Mouse (Mus musculus): ENCODE data around the gene Pomc. TPM values are rescaled to one million over a fixed set of nuclear protein-coding genes. Genes with fewer than 3 reads are reported as not detected.

Gene Pomc
- total RNA-seq, 1 experiment, result 5.7 TPM

DNA sequence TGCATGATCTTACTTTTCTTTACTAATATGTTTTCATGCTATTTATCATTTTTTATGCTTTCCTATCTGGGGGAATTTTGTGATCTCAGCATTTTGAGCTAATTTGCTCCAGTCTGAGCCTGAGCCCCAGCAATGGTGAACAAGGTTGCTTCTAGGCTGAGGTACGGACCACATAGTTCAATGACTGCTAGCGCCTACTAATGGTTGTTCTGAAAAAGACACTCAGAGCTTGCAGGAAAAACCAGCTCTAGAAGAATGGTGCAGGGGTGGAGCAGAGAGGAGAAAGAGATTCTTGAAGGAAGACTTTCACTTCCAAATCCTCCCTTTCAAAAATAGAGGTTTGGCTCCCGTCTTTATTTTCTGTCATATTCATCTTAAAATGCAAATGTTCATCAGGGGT lies 1.6 kb downstream of the Pomc start:
- Histone ChIP-seq H3K4me3 (ENCODE audit: insufficient read depth in 1 of 2, low read depth in 1 of 2, low read length in 2 of 2, poor library complexity in 1 of 2, severe bottlenecking in 1 of 2) (no peak overlapping the region), H3K9ac (ENCODE audit: insufficient read depth, low read depth, low read length, poor library complexity, severe bottlenecking) (no peak overlapping the region), H3K4me1 (ENCODE audit: control insufficient read depth in 2 of 2, insufficient read depth in 2 of 2, low read length in 2 of 2, poor library complexity in 1 of 2) (peaks cover 2 to 3% of the 10 kb centered on the region in 2 experiments; a peak in 2 of 4 replicates), H3K36me3 (ENCODE audit: control insufficient read depth, insufficient read depth, low read length, poor library complexity, severe bottlenecking) (no peaks in the 10 kb centered on the region), H3K9me3 (ENCODE audit: control insufficient read depth, insufficient read depth, low read depth, low read length) (no peaks in the 10 kb centered on the region), H3K27ac (ENCODE audit: insufficient read depth, low read depth, low read length, poor library complexity, severe bottlenecking) (no peak overlapping the region)
- in situ Hi-C loops (cut with MboI; ENCODE audit: low sequenced_read_pairs in 2 of 2, unreplicated experiment in 2 of 2), result no loop called here
- no peak for TF ChIP-seq MAFK (IDR thresholded peaks at IDR 0.05; ENCODE audit: insufficient read depth, low read depth, low read length)
- TF ChIP-seq CHD2 (IDR thresholded peaks at IDR 0.05; ENCODE audit: low read depth, low read length), result no peak
- TF ChIP-seq ZC3H11A (IDR thresholded peaks at IDR 0.05; ENCODE audit: borderline replicate concordance, low read depth, low read length), result no peak
- no peak for TF ChIP-seq ZNF384 (IDR thresholded peaks at IDR 0.05; ENCODE audit: low read depth, low read length)
- no peak for TF ChIP-seq HCFC1 (IDR thresholded peaks at IDR 0.05; ENCODE audit: borderline replicate concordance, insufficient read depth, low read length)
- DNase-seq (ENCODE audit: low read depth, low spot score), result peak; percentile 56

DNA sequence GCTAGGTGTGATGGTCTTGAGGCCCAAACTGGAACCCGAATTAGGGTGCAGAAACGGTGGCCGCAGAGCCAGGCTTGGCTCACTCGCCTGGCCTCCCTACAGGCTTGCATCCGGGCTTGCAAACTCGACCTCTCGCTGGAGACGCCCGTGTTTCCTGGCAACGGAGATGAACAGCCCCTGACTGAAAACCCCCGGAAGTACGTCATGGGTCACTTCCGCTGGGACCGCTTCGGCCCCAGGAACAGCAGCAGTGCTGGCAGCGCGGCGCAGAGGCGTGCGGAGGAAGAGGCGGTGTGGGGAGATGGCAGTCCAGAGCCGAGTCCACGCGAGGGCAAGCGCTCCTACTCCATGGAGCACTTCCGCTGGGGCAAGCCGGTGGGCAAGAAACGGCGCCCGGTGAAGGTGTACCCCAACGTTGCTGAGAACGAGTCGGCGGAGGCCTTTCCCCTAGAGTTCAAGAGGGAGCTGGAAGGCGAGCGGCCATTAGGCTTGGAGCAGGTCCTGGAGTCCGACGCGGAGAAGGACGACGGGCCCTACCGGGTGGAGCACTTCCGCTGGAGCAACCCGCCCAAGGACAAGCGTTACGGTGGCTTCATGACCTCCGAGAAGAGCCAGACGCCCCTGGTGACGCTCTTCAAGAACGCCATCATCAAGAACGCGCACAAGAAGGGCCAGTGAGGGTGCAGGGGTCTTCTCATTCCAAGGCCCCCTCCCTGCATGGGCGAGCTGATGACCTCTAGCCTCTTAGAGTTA lies 5.2 kb downstream of the Pomc start:
- H3K36me3 ChIP-seq (ENCODE audit: control insufficient read depth, insufficient read depth, low read length, poor library complexity, severe bottlenecking), result no peaks in the 10 kb centered on the region
- peak overlapping the region; percentile 95 for H3K9ac ChIP-seq (ENCODE audit: insufficient read depth, low read depth, low read length, poor library complexity, severe bottlenecking)
- peak; percentile 90 for DNase-seq (ENCODE audit: low read depth, low spot score)
- H3K4me3 ChIP-seq (ENCODE audit: insufficient read depth in 1 of 2, low read depth in 1 of 2, low read length in 2 of 2, poor library complexity in 1 of 2, severe bottlenecking in 1 of 2), result peak overlapping the region; percentile 89 to 92
- H3K9me3 ChIP-seq (ENCODE audit: control insufficient read depth, insufficient read depth, low read depth, low read length), result no peaks in the 10 kb centered on the region
- H3K27ac ChIP-seq (ENCODE audit: insufficient read depth, low read depth, low read length, poor library complexity, severe bottlenecking), result peak overlapping the region; percentile 65
- TF ChIP-seq ZC3H11A (IDR thresholded peaks at IDR 0.05; ENCODE audit: borderline replicate concordance, low read depth, low read length) (no peak), HCFC1 (IDR thresholded peaks at IDR 0.05; ENCODE audit: borderline replicate concordance, insufficient read depth, low read length) (peak; percentile 43; the same call in 1 of the 2 replicates)
- H3K4me1 ChIP-seq (ENCODE audit: control insufficient read depth in 2 of 2, insufficient read depth in 2 of 2, low read length in 2 of 2, poor library complexity in 1 of 2), result peaks cover 0 to 3% of the 10 kb centered on the region in 2 experiments; a peak in 1 of 4 replicates
- in situ Hi-C loops (cut with MboI; ENCODE audit: low sequenced_read_pairs in 2 of 2, unreplicated experiment in 2 of 2), result no loop called here

DNA sequence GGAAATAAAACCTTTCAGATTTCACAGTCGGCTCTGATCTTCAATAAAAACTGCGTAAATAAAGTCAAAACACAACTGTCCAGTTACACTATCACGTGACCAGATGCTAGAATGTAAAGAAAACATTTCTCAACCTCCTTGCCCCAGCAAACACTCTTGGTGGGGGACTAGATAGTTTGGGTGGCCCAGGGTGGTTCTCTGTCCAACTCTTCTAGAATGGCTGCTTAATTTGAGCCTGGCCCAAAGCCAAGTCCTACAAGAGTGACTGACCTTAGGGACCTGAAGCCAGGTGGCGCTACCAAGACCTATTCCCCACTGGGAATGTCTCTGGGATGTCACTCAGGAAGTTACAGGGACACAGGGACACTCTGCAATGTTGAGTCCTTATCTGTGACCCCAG lies 5.8 kb downstream of the Pomc start:
- peak overlapping the region; percentile 65; the same call in 1 of the 2 replicates for H3K27ac ChIP-seq (ENCODE audit: insufficient read depth, low read depth, low read length, poor library complexity, severe bottlenecking)
- peak overlapping the region; percentile 95 for H3K9ac ChIP-seq (ENCODE audit: insufficient read depth, low read depth, low read length, poor library complexity, severe bottlenecking)
- no peaks in the 10 kb centered on the region for H3K36me3 ChIP-seq (ENCODE audit: control insufficient read depth, insufficient read depth, low read length, poor library complexity, severe bottlenecking)
- H3K4me3 ChIP-seq (ENCODE audit: insufficient read depth in 1 of 2, low read depth in 1 of 2, low read length in 2 of 2, poor library complexity in 1 of 2, severe bottlenecking in 1 of 2), result peak overlapping the region; percentile 89 to 92
- TF ChIP-seq HCFC1 (IDR thresholded peaks at IDR 0.05; ENCODE audit: borderline replicate concordance, insufficient read depth, low read length) (no peak), MAFK (IDR thresholded peaks at IDR 0.05; ENCODE audit: insufficient read depth, low read depth, low read length) (no peak), ZC3H11A (IDR thresholded peaks at IDR 0.05; ENCODE audit: borderline replicate concordance, low read depth, low read length) (no peak), ZNF384 (IDR thresholded peaks at IDR 0.05; ENCODE audit: low read depth, low read length) (no peak), CHD2 (IDR thresholded peaks at IDR 0.05; ENCODE audit: low read depth, low read length) (no peak)
- H3K4me1 ChIP-seq (ENCODE audit: control insufficient read depth in 2 of 2, insufficient read depth in 2 of 2, low read length in 2 of 2, poor library complexity in 1 of 2), result peaks cover 0 to 3% of the 10 kb centered on the region in 2 experiments; a peak in 1 of 4 replicates
- no peaks in the 10 kb centered on the region for H3K9me3 ChIP-seq (ENCODE audit: control insufficient read depth, insufficient read depth, low read depth, low read length)
- in situ Hi-C loops (cut with MboI; ENCODE audit: low sequenced_read_pairs in 2 of 2, unreplicated experiment in 2 of 2), result no loop called here
- no peak for DNase-seq (ENCODE audit: low read depth, low spot score)

DNA sequence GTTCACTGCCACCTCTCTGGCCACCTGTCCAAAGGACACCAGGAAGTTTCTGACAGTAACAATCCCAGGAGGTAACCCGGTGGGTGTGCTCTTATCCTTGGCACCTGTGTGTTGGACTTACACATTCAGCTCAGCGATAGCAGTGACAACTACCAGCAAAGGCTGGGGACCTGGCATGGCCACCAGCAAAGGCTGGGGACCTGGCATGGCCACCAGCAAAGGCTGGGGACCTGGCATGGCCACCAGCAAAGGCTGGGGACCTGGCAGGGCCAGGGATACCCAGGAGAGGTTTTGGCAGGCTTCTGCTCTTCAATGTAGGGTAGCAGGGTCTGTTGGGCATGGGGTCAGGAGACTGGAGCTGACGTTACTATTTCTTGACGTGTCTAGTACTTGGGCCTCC lies 12.4 kb downstream of the Pomc start:
- H3K4me3 ChIP-seq (ENCODE audit: insufficient read depth in 1 of 2, low read depth in 1 of 2, low read length in 2 of 2, poor library complexity in 1 of 2, severe bottlenecking in 1 of 2), result no peak overlapping the region
- in situ Hi-C loops (cut with MboI; ENCODE audit: low sequenced_read_pairs in 2 of 2, unreplicated experiment in 2 of 2), result no loop called here
- no peaks in the 10 kb centered on the region for H3K36me3 ChIP-seq (ENCODE audit: control insufficient read depth, insufficient read depth, low read length, poor library complexity, severe bottlenecking)
- no peaks in the 10 kb centered on the region for H3K9me3 ChIP-seq (ENCODE audit: control insufficient read depth, insufficient read depth, low read depth, low read length)
- no peak for DNase-seq (ENCODE audit: low read depth, low spot score)
- no peaks in the 10 kb centered on the region for H3K4me1 ChIP-seq (ENCODE audit: control insufficient read depth in 2 of 2, insufficient read depth in 2 of 2, low read length in 2 of 2, poor library complexity in 1 of 2)
- H3K9ac ChIP-seq (ENCODE audit: insufficient read depth, low read depth, low read length, poor library complexity, severe bottlenecking), result no peak overlapping the region
- H3K27ac ChIP-seq (ENCODE audit: insufficient read depth, low read depth, low read length, poor library complexity, severe bottlenecking), result no peak overlapping the region
- TF ChIP-seq ZC3H11A (IDR thresholded peaks at IDR 0.05; ENCODE audit: borderline replicate concordance, low read depth, low read length) (no peak), CHD2 (IDR thresholded peaks at IDR 0.05; ENCODE audit: low read depth, low read length) (no peak), ZNF384 (IDR thresholded peaks at IDR 0.05; ENCODE audit: low read depth, low read length) (no peak), HCFC1 (IDR thresholded peaks at IDR 0.05; ENCODE audit: borderline replicate concordance, insufficient read depth, low read length) (no peak), MAFK (IDR thresholded peaks at IDR 0.05; ENCODE audit: insufficient read depth, low read depth, low read length) (no peak)

All from ES-E14 (cell line).